Mouse (Mus musculus): Measurements from ENCODE around the gene Abhd16a. TPM values are rescaled to one million over a fixed set of nuclear protein-coding genes. Genes with fewer than 3 reads are reported as not detected.
"Not testable (repeated sequence)": the region's sequence is repeated elsewhere in the genome, so short reads cannot be mapped to it uniquely, and the experiment has no call there.

Gene Abhd16a
- polyA plus RNA-seq, 1 experiment, result 114 TPM

GRCm38 (mm10) chr17:35120745-35121142, 31.7 kb downstream of the Abhd16a start:
- DNase-seq (ENCODE audit: low spot score), result no peak

- DNase-seq (ENCODE audit: low spot score), result peak; percentile 88
Observed at GRCm38 (mm10) chr17:35121143-35121799, 32.2 kb downstream of the Abhd16a start, which contains the start of gene Gpank1. Gene Gpank1, plus strand, starts transcription at chr17:35121455.

GRCm38 (mm10) chr17:35121871-35122303, 32.8 kb downstream of the Abhd16a start, which contains the start of gene Csnk2b:
Gene Csnk2b, minus strand, starts transcription at chr17:35122053.
- no peak for DNase-seq (ENCODE audit: low spot score)

- DNase-seq (ENCODE audit: low spot score), result not testable (repeated sequence)
Observed at GRCm38 (mm10) chr17:35123287-35123686, 34.2 kb downstream of the Abhd16a start.

- DNase-seq (ENCODE audit: low spot score), result not testable (repeated sequence)
Observed at GRCm38 (mm10) chr17:35124261-35124896, 35.3 kb downstream of the Abhd16a start.

GRCm38 (mm10) chr17:35125081-35125480, 36.0 kb downstream of the Abhd16a start:
- DNase-seq (ENCODE audit: low spot score), result no peak

GRCm38 (mm10) chr17:35125578-35125977, 36.5 kb downstream of the Abhd16a start:
- no peak for DNase-seq (ENCODE audit: low spot score)

GRCm38 (mm10) chr17:35126206-35126611, 37.1 kb downstream of the Abhd16a start, which contains the start of gene D17H6S53E:
Gene D17H6S53E, plus strand, starts transcription at chr17:35126373.
- peak; percentile 75 for DNase-seq (ENCODE audit: low spot score)

- no peak for DNase-seq (ENCODE audit: low spot score)
Observed at GRCm38 (mm10) chr17:35127017-35127416, 38.0 kb downstream of the Abhd16a start.

GRCm38 (mm10) chr17:35128996-35129395, 39.9 kb downstream of the Abhd16a start:
- no peak for DNase-seq (ENCODE audit: low spot score)

- no peak for DNase-seq (ENCODE audit: low spot score)
Observed at GRCm38 (mm10) chr17:35131038-35131437, 42.0 kb downstream of the Abhd16a start.

- no peak for DNase-seq (ENCODE audit: low spot score)
Observed at GRCm38 (mm10) chr17:35131500-35132173, 42.6 kb downstream of the Abhd16a start, which contains the start of gene Apom. Gene Apom, minus strand, starts transcription at chr17:35132050.

GRCm38 (mm10) chr17:35132174-35132560, 43.1 kb downstream of the Abhd16a start:
- no peak for DNase-seq (ENCODE audit: low spot score)

GRCm38 (mm10) chr17:35133517-35133916, 44.5 kb downstream of the Abhd16a start:
- DNase-seq (ENCODE audit: low spot score), result no peak

GRCm38 (mm10) chr17:35134801-35135590, 45.9 kb downstream of the Abhd16a start, which contains the start of gene Bag6:
Gene Bag6, plus strand, starts transcription at chr17:35135178.
- DNase-seq (ENCODE audit: low spot score), result peak; percentile 97

GRCm38 (mm10) chr17:35135591-35136320, 46.7 kb downstream of the Abhd16a start:
- DNase-seq (ENCODE audit: low spot score), result no peak

GRCm38 (mm10) chr17:35139269-35139668, 50.2 kb downstream of the Abhd16a start:
- DNase-seq (ENCODE audit: low spot score), result no peak

- no peak for DNase-seq (ENCODE audit: low spot score)
Observed at GRCm38 (mm10) chr17:35140490-35140996, 51.5 kb downstream of the Abhd16a start.

GRCm38 (mm10) chr17:35141971-35142370, 52.9 kb downstream of the Abhd16a start:
- no peak for DNase-seq (ENCODE audit: low spot score)

- no peak for DNase-seq (ENCODE audit: low spot score)
Observed at GRCm38 (mm10) chr17:35146139-35146538, 57.1 kb downstream of the Abhd16a start.

GRCm38 (mm10) chr17:35147348-35147747, 58.3 kb downstream of the Abhd16a start:
- DNase-seq (ENCODE audit: low spot score), result no peak

Measured in urinary bladder, adult 2 months (tissue).